Mouse (Mus musculus): ENCODE measurements around the gene Gm15097. TPM values are rescaled to one million over a fixed set of nuclear protein-coding genes. Genes with fewer than 3 reads are reported as not detected.
"Not testable (repeated sequence)": the region's sequence is repeated elsewhere in the genome, so short reads cannot be mapped to it uniquely, and the experiment has no call there.

Gene Gm15097
- total RNA-seq (2021) = not detected

- intact Hi-C loops (cut with DNase I); DNase-seq: not testable (repeated sequence)
Observed at GRCm38 (mm10) chrX:149784173-149784572, at the start of gene Gm15097. TSS of gene Gm15097 (plus strand) at chrX:149784473.

GRCm38 (mm10) chrX:149762853-149763252 lies 21.4 kb upstream of the Gm15097 start:
- DNase-seq = not testable (repeated sequence)
- intact Hi-C loops (cut with DNase I) = loop anchor here (10.0 kb wide), 1 partner anchor 692 kb away; the partner anchor contains the start of gene Tmem29

- intact Hi-C loops (cut with DNase I); DNase-seq: not testable (repeated sequence)
Observed at GRCm38 (mm10) chrX:149811178-149811577, 26.9 kb downstream of the Gm15097 start.

Other genes with a start within 250 kb of the Gm15097 start
- gene Gm10439, start 189.9 kb upstream of the Gm15097 start, total RNA-seq (2021) = not detected
- not detected for gene Gm15091, start 157.2 kb downstream of the Gm15097 start, total RNA-seq (2021)